Mouse (Mus musculus) hindbrain, embryonic 11.5 days (tissue): ENCODE results near the gene Dnah7a. TPM values are rescaled to one million over a fixed set of nuclear protein-coding genes. Genes with fewer than 3 reads are reported as not detected.
"Not testable (repeated sequence)": the region's sequence is repeated elsewhere in the genome, so short reads cannot be mapped to it uniquely, and the experiment has no call there.

ENCODE experiments used
- ATAC-seq: fragments of 200-750 bp; cut with Nextera tagmentation; 2 replicates; pipeline ENCODE4 v1.8.0; 2017; ENCODE audit warnings: mild to moderate bottlenecking, moderate TSS enrichment, moderate library complexity; ENCODE audit not compliant: low FRiP score
- DNase-seq: peaks from one replicate; pipeline ENCODE4 v3.0.0-alpha.2; 2015; ENCODE audit warnings: low spot score
- H3K27ac ChIP-seq: fragments of 300-500 bp; sonication (generic); 2 replicates; pipeline ENCODE4 v1.5.1; 2014; ENCODE audit warnings: mild to moderate bottlenecking, low read depth, low read length
- H3K27me3 ChIP-seq: fragments of 300-500 bp; sonication (generic); 2 replicates; pipeline ENCODE4 v1.6.1; 2014; ENCODE audit warnings: mild to moderate bottlenecking, low read length, moderate library complexity, mixed read lengths; ENCODE audit not compliant: control insufficient read depth, insufficient read depth
- H3K36me3 ChIP-seq: fragments of 300-500 bp; sonication (generic); 2 replicates; pipeline ENCODE4 v1.6.1; 2014; ENCODE audit warnings: mild to moderate bottlenecking, low read length, moderate library complexity, mixed read lengths; ENCODE audit not compliant: control insufficient read depth, insufficient read depth
- H3K4me1 ChIP-seq: fragments of 300-500 bp; sonication (generic); replicated peaks from 2 replicates; pipeline ENCODE4 v1.6.1; 2014; ENCODE audit warnings: low read length, mixed read lengths; ENCODE audit not compliant: control insufficient read depth, insufficient read depth
- H3K4me2 ChIP-seq: fragments of 300-500 bp; sonication (generic); replicated peaks from 2 replicates; pipeline ENCODE4 v1.6.1; 2014; ENCODE audit warnings: mild to moderate bottlenecking, low read depth, low read length
- H3K4me3 ChIP-seq: fragments of 300-500 bp; sonication (generic); 2 replicates; pipeline ENCODE4 v1.5.1; 2014; ENCODE audit warnings: low read depth, low read length
- H3K9ac ChIP-seq: fragments of 300-500 bp; sonication (generic); 2 replicates; pipeline ENCODE4 v1.6.1; 2014; ENCODE audit warnings: low read depth, low read length
- H3K9me3 ChIP-seq: fragments of 300-500 bp; sonication (generic); 2 replicates; pipeline ENCODE4 v1.6.1; 2016; ENCODE audit warnings: low read length; ENCODE audit not compliant: control insufficient read depth
- WGBS: fragments of 180-500 bp; shearing (Covaris S2); extraction: QIAGEN DNeasy Blood & Tissue Kit; methylation state at CpG from one replicate; pipeline ENCODE4 v1.1.7; 2014; 5-methylcytosine and 5-hydroxymethylcytosine counted together
- polyA plus RNA-seq: library from polyadenylated mRNA; unstranded; fragments of >200 nt; fragmentation: Nextera tagmentation; extraction: Ambion mirVana; gene quantifications from 2 replicates; pipeline ENCODE4 v1.2.1, GENCODE M21; 2014

Dnah7a gene
- polyA plus RNA-seq, 1 experiment from 2014 or later, result 8.5 TPM

DNA sequence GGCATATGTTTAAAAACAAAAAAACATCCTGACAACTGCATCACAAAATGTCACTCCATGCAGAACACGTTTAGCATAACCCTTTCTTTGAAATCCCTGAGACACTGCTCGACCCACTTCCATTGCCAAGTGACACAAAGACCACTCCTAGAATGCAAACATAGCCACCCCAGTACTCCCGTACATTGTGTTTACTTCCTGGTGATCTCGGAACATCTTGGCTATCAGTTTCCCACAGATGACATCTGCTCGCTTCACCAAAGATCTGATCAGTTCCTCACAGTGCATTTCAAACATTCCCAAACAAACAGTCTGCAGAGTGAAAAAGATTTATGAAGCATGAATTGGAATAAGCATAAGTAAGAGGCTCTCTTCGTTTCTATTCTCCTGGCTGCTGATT lies 76.6 kb downstream of the Dnah7a start:
- H3K27ac ChIP-seq, result no peak overlapping the region
- 40% methylated on average over 6 of the region's 6 CpGs for WGBS

DNA sequence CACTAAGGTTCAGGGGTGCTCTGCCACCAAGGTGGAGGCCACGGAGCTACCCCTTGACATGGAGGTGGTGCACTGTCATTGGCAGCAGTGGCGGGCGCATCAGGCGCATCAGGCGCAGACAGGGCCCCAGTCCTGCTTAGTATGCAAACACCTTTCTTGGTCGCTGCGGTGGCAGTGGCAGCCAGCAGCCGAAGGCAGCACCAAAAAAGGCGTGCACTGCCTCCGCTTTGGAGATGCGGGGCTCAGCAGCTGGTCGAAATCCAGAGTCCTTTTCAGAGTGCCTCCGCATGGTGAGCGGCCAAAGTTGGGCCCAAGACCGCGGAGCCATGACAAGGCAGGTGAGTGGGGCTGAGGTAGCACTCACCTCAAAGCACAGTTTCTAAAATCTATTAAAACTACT lies 93.1 kb downstream of the Dnah7a start:
- H3K36me3 ChIP-seq, result no peaks in the 10 kb centered on the region
- H3K4me1 ChIP-seq, result no peaks in the 10 kb centered on the region
- ATAC-seq (no peak), DNase-seq (no peak)
- no peaks in the 10 kb centered on the region for H3K27me3 ChIP-seq
- peaks cover 4% of the 10 kb centered on the region; the same call in 1 of the 2 replicates for H3K9me3 ChIP-seq
- WGBS, result 93% methylated on average over 16 of the region's 16 CpGs
- no peak overlapping the region for H3K27ac ChIP-seq
- no peak overlapping the region for H3K4me2 ChIP-seq
- H3K9ac ChIP-seq, result no peak overlapping the region
- H3K4me3 ChIP-seq, result no peak overlapping the region

More for the DNA sequence above, 76.6 kb downstream of the Dnah7a start:
- Histone ChIP-seq H3K9me3 (no peaks in the 10 kb centered on the region), H3K4me3 (no peak overlapping the region), H3K27me3 (no peaks in the 10 kb centered on the region), H3K4me2 (no peak overlapping the region), H3K36me3 (no peaks in the 10 kb centered on the region), H3K4me1 (no peaks in the 10 kb centered on the region), H3K9ac (no peak overlapping the region)
- ATAC-seq (no peak), DNase-seq (no peak)

DNA sequence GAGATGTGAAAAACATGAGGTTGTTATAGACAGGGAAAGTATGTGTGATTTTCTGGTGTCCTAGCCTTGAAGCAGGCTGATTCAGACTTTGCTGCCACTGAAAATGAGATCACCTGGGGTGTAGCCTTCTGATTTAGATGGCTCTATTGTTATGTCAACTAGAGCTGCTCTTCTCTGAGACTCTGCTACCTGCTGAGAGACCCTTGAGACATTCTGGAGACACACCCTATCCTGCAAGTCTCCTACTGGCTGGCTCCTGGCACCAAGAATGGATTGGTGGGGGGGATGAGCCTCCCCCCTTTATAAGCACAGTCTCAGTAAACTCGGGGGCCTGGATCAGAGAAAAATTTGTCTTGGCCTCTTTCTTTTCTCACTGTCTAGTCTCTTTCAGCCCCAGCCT lies 125.3 kb downstream of the Dnah7a start:
- not testable (repeated sequence) for ATAC-seq, H3K27ac ChIP-seq, H3K9me3 ChIP-seq, H3K4me2 ChIP-seq, H3K27me3 ChIP-seq, H3K36me3 ChIP-seq, H3K4me3 ChIP-seq, H3K9ac ChIP-seq, H3K4me1 ChIP-seq, DNase-seq
- 0% methylated on average over 1 of the region's 1 CpGs for whole genome bisulfite sequencing

DNA sequence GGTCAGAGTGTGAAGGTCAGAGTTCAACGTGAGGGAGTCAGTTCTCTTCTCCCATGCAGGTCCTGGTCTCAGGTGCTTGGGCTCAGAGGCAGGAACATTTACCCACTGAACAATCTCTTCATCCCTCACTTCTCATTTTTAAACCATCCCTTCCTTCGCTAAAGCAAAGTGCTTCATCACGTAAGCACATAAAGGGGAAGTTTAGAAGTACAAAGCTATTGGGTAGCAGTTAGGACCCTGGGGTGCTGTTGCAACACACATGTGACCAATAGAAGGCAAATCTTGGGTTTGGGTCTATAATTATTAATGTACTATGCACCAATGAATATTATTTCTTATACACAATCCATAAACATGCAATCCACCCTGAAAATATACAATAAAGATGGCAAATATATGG lies 148.7 kb downstream of the Dnah7a start:
- ATAC-seq, H3K9ac ChIP-seq, H3K4me2 ChIP-seq, H3K27ac ChIP-seq, DNase-seq, H3K36me3 ChIP-seq, H3K27me3 ChIP-seq, H3K9me3 ChIP-seq, H3K4me3 ChIP-seq, H3K4me1 ChIP-seq: not testable (repeated sequence)
- 94% methylated on average over 3 of the region's 3 CpGs for WGBS

DNA sequence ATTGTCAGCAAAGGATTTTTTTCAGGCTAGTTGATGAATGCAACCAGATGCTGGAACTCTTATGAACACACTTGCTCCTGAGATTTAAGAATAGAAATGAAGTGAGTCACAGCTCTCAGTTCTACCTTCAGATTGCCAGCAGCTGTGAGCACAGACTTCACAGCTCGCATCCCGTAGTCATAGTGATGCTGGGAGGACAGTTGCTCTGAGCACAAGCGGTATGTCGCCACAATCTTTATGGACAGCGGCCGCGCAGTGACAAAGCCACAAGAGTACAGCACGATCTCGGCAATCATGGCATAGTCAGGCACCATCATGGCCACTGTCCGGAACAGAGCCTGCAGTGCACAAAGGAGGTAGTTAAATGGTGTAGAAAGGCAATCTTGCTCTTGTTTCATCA lies 159.6 kb downstream of the Dnah7a start:
- not testable (repeated sequence) for H3K36me3 ChIP-seq, H3K4me2 ChIP-seq, H3K27me3 ChIP-seq, ATAC-seq, H3K9me3 ChIP-seq, H3K9ac ChIP-seq, H3K27ac ChIP-seq, DNase-seq, H3K4me1 ChIP-seq, H3K4me3 ChIP-seq
- WGBS, result 93% methylated on average over 10 of the region's 10 CpGs

DNA sequence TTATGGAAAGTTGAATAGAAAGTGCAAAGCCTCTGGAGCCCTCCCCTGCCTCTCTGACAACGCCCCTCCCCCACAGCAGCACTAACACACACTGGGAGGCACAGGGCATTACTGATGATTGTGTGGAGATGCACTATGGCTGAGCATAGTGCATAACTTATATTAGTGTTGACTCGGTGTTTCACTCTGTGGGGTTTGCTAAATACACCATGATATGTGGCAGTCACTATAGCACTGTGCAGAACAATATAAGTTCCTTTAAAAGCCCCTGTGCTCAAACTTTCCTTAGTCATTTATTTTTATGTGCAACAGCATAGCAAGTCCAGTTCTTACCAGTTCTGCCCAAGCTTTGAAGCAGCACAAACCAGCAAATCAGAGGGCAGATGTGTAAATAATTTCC lies 168.2 kb downstream of the Dnah7a start:
- not testable (repeated sequence) for H3K9ac ChIP-seq, H3K27ac ChIP-seq, H3K9me3 ChIP-seq, H3K4me3 ChIP-seq, H3K4me2 ChIP-seq, H3K4me1 ChIP-seq, ATAC-seq, H3K27me3 ChIP-seq, H3K36me3 ChIP-seq, DNase-seq
- WGBS, result 74% methylated on average over 2 of the region's 2 CpGs

DNA sequence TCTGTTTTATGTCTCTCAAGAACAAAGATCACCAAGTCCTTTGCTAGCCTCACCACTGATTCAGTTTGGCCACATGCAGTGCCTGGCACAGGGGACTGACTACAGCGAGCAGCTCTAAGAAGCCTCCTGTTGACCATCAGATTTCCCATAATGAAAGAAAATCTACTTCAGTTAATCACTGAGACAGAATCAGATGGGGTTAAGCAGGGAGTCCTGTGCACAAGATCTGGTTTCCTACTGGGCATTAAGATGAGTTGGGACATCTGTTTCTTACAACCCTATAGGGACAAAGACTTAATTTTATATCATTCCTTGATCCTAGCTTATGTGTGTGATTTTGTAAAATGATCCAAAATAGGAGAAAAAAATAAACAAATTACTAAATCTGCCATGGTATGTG lies 171.8 kb downstream of the Dnah7a start:
- not testable (repeated sequence) for H3K27ac ChIP-seq, H3K9me3 ChIP-seq, H3K9ac ChIP-seq, ATAC-seq, DNase-seq, H3K4me3 ChIP-seq, H3K36me3 ChIP-seq, H3K4me2 ChIP-seq, H3K27me3 ChIP-seq, H3K4me1 ChIP-seq
- WGBS, result 88% methylated on average over 1 of the region's 1 CpGs

DNA sequence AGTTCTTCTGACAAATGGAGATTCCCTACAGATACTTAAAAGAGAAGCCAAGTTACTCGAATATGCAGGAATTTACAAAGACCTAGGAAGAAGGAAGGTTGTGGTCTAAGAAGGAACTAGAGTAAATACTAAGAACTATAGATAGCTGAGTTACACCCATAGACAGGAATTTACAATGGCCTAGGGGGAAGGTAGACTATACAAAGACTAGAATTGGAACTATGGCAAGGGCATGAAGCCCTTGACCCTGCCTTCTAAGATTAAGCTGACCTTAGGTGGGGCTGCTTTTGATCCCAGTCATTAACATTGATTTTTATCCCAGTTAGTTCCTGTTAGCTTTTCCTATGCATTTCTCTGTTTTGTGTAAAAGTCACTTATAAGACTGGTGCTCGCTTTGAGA lies 180.6 kb downstream of the Dnah7a start:
- not testable (repeated sequence) for H3K9ac ChIP-seq, H3K9me3 ChIP-seq, H3K4me1 ChIP-seq, H3K4me2 ChIP-seq, DNase-seq, H3K27me3 ChIP-seq, H3K27ac ChIP-seq, H3K4me3 ChIP-seq, H3K36me3 ChIP-seq, ATAC-seq
- 85% methylated on average over 2 of the region's 2 CpGs for WGBS

DNA sequence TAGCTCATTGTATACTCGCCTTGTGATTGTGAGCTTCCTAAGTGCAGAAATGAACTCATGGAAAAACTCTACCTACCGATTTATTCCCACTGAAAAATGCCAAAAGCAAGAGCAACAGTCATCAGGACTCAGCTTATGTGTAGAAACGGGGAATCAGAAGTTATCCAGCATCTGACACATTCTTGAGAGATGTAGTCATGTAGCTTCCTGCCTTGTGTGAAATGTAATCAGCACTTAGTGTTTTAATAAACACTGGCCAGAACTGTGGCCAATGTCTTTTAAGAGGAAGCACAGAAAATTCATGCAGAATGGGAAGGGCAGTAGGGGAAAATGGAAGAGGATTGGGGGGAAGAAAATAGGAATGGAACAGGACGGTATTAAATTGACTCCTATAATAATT lies 232.9 kb downstream of the Dnah7a start:
- Histone ChIP-seq H3K9ac (no peak overlapping the region), H3K4me3 (no peak overlapping the region), H3K4me1 (no peaks in the 10 kb centered on the region), H3K27me3 (no peaks in the 10 kb centered on the region), H3K4me2 (no peak overlapping the region), H3K36me3 (no peaks in the 10 kb centered on the region), H3K27ac (no peak overlapping the region), H3K9me3 (no peaks in the 10 kb centered on the region)
- WGBS, result 81% methylated on average over 4 of the region's 4 CpGs
- ATAC-seq (no peak), DNase-seq (no peak)
